Mouse (Mus musculus): ENCODE measurements at regions not wholly inside any gene's neighbourhood (a gene's known extent, or its start where the extent isn't known, plus 50 kb on each side); places are given as distances from the start of the nearest gene placed in this dataset.

DNA sequence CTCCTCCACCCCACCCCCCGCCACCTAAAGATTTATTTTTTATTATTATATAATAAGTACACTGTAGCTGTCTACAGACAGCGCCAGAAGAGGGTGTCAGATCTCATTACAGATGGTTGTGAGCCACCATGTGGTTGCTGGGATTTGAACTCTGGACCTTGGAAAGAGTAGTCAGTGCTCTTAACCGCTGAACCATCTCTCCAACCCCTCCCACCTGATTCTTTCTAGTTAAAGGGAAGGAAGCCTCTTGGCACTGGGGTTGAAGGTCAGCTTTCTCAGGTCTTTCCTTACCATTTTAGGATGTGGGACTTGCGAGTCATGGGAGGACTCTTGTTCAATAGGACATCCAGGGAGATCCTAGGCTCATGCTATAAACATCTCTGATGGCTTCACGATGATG, 54.7 kb downstream of the Hes1 start:
- CTCF ChIA-PET, result no interaction called here

DNA sequence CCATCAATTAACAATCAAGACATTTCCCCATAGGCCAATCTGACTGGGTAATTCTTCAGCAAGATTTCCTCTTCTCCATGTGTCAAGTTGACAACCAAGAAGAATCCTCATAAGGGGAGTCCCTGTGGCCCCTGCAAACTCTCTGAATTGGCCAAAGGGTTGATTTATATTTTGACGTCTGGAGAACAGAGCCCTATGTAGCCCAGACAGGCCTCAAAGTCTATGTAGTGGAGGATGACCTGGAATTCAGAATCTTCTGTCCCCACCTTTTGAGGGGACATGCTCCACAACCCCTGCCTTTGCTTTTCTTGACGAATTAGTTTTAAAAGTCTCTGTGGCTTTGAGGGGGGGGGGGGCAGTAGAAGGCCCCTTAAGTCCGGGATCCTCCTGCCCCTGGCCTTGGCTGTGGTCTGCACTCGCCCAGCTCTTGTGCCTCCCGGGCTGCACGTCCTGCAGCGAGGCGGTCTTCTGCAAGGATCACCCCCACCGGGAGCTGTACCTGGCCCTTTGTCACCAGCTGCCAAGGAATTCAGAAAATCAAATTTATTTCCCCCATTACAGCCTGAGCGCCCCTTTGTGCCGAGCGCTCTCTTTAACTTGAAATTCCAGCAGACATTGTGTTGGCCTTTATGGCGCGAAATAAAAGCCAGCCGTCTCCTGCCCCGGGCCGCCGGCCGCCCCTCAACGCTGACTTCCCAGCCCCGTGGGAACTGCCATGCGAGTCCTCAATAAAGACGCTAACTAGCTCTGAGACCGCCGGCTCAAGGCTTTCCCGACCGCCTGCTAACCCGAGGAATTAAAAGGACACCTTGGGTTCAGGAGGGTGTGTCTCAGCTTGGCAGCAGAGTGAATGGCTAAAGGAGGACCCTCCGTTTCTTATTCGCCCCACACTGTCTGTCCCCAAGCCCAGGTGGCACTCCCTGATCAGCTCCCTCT, 56.4 kb downstream of the Hes1 start:
- CTCF ChIA-PET, result interaction anchor here (0.7 kb wide), 1 partner anchor 22 kb away, joined by 4 read pairs; no protein-coding TSS in a partner anchor

- CTCF ChIA-PET, result no interaction called here
These were observed 57.4 kb downstream of the Hes1 start for GRCm38 (mm10) chr16:30121596-30121995.

DNA sequence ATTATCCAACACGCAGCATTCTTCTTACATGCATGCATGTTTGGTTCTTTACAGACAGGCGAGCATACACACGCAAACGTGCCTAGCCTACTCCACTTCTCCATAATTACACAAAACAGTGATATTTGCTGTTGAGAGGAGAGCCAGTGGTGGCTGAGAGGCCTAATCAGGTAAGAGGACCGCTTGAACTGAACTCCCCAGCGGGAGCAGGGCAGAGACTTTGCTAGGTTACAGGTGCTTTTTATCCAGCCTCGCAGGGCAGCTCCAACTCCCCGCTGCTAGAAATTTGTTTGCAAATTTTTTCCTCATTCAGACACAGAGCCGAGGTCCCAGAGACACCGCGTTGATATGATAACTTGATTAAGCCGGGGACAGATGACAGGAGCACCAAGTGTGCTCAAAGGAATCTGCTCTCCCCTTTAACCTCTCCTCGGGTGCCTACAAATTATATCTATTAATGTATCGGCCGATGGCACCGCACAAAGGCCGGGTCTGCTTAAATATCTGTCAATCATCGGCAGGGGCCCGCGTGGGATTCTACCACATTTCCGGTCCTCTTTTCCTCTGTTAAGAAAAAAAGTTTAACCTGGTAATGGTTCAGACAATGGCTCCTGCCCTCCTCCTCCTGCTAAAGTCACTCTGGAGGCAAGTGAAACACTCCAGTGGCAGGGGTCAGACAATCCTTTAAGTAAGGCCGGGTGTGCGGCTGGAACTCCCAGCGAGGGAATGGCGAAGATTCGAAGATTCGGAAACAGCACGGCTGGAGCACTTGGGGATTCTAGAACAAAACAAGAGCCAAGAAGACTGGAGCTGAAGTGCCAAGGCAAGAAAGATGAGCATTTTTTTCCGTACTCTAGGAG, 58.3 kb downstream of the Hes1 start:
- CTCF ChIA-PET, result no interaction called here

GRCm38 (mm10) chr16:30127015-30127414, 62.8 kb downstream of the Hes1 start:
- CTCF ChIA-PET, result no interaction called here

- CTCF ChIA-PET, result no interaction called here
These were observed 64.6 kb downstream of the Hes1 start for GRCm38 (mm10) chr16:30128787-30129186.

DNA sequence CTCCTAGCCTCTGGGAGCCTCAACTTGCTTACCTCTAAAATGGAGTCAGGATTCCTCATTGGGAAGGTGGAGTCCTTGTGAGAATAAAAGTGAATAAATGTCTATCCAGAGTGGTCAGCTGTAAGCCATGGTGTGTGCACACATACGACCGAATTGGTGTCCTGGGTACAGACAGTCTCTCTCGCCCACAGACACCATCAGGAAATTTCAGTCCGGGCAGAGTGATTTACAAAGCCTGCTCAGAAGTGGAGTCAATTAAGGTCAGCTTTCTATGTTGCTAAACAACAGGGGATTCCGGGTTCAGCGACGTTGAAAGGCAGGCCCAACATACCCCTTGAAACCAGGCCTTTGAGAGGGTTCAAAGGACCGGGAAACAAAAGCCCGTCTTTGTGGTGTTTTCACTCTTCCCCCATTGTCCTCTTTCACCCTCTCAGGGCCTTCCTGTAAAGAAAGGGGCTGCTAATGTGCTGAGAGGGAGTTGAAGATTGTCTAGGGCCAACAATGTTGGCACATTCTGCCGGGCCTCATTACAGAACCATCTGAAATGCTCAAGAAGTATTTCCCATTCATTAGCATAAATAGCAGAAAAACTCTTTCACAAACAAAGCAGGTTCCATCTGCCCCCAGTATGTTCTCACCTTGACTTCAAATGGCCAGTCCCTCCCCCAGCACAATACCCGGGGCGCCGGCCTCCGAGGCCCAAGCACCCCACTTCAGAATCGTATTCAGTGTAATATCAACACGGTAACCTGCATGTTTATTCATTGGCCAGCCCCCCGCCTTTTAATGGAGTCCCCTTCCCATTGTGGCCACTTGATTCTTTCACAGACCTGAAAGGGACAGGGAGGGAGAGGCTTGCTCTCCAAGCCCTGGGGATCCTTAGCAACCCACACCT, 65.3 kb downstream of the Hes1 start:
- CTCF ChIA-PET, result no interaction called here

GRCm38 (mm10) chr16:30130113-30130471, 65.9 kb downstream of the Hes1 start:
- CTCF ChIA-PET, result no interaction called here

- CTCF ChIA-PET, result no interaction called here
These were observed 67.9 kb downstream of the Hes1 start for GRCm38 (mm10) chr16:30132086-30132485.

GRCm38 (mm10) chr16:30134642-30135165, 70.5 kb downstream of the Hes1 start:
- CTCF ChIA-PET, result no interaction called here

- CTCF ChIA-PET, result no interaction called here
These were observed 72.7 kb downstream of the Hes1 start for GRCm38 (mm10) chr16:30136849-30137248.

- CTCF ChIA-PET, result no interaction called here
These were observed 73.6 kb downstream of the Hes1 start for GRCm38 (mm10) chr16:30137812-30138211.

- CTCF ChIA-PET, result interaction anchor here (0.6 kb wide), 1 partner anchor 60 kb away, joined by 6 read pairs; no protein-coding TSS in a partner anchor
These were observed 80.8 kb downstream of the Hes1 start for GRCm38 (mm10) chr16:30144818-30145464.

GRCm38 (mm10) chr16:30145465-30146207, 81.5 kb downstream of the Hes1 start:
- CTCF ChIA-PET, result interaction anchor here (0.6 to 0.7 kb wide), 2 partner anchors 61 to 82 kb away, joined by 6 to 8 read pairs; no protein-coding TSS in a partner anchor

DNA sequence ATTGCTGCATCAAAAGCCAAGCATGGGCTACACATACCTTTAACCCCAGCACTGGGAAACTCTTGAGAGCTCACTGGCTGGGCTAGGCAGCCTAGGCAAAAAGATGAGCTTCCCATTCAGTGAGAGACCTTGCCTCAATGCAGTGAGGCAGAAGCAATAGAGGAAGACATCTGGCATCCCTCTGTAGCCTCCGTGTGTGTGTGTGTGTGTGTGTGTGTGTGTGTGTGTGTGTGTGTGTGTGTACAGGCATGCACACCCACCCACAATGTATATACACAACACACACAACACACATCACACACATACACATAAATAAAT, 82.0 kb downstream of the Hes1 start:
- CTCF ChIA-PET, result interaction anchor here (0.7 kb wide), 1 partner anchor 81 kb away, joined by 8 read pairs; no protein-coding TSS in a partner anchor

DNA sequence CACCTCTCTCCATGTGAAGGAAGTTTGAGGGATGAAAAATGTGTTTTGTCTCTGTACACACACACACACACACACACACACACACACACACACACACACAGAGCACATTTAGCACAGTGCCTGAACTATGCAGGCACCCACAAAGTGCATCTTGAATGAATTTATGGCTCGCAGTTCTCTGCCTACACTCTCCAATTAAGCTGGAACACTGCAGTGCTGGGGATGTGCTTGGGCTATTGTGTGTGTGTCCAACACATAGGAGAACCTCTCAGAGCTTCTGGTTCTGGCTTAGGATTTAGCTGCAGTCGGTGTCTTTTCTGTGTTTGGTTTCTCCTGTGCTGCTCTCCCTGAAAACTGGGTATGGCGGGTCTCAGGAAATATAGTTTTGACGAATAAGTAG, 83.1 kb downstream of the Hes1 start:
- CTCF ChIA-PET, result no interaction called here

GRCm38 (mm10) chr16:30151104-30151503, 86.9 kb downstream of the Hes1 start:
- CTCF ChIA-PET, result interaction anchor here (0.7 kb wide), 1 partner anchor 13 kb away, joined by 3 read pairs; no protein-coding TSS in a partner anchor

- CTCF ChIA-PET, result no interaction called here
These were observed 90.9 kb downstream of the Hes1 start for GRCm38 (mm10) chr16:30155070-30155469.

- CTCF ChIA-PET, result no interaction called here
These were observed 91.5 kb downstream of the Hes1 start for GRCm38 (mm10) chr16:30155486-30156246.

Data from spleen, embryonic (tissue).